Mouse (Mus musculus) hematopoietic stem cell, adult 5-6 weeks (primary cell): ENCODE data around the gene Myh14. TPM values are rescaled to one million over a fixed set of nuclear protein-coding genes. Genes with fewer than 3 reads are reported as not detected.

Source experiments
- ATAC-seq, 2 experiments: fragments of 125-278 bp in 1 of 2; replicated peaks in 1 of 2; 2 replicates each; pipeline ENCODE4 v1.8.0; 2016 to 2017; ENCODE audit warnings: inconsistent platforms in 2 of 2, mild to moderate bottlenecking in 2 of 2, moderate number of reproducible peaks in 2 of 2, low read depth in 1 of 2, moderate TSS enrichment in 1 of 2; ENCODE audit not compliant: low FRiP score in 2 of 2, poor library complexity in 2 of 2, severe bottlenecking in 2 of 2, insufficient read depth in 1 of 2, low TSS enrichment in 1 of 2
- total RNA-seq: library from RNA; stranded (forward); fragments of 172-1452, 232-1000 nt; gene quantifications from 2 replicates; pipeline ENCODE4 v1.2.3, GENCODE M21; 2017

Myh14 gene
- total RNA-seq, 1 experiment from 2014 or later: 0.10 TPM

GRCm38 (mm10) chr7:44617059-44617458, 53.6 kb downstream of the Myh14 start:
- ATAC-seq: no peak

GRCm38 (mm10) chr7:44615987-44616386, 54.7 kb downstream of the Myh14 start:
- ATAC-seq: no peak

GRCm38 (mm10) chr7:44615309-44615708, 55.3 kb downstream of the Myh14 start:
- no peak for ATAC-seq

GRCm38 (mm10) chr7:44614041-44614688, 56.5 kb downstream of the Myh14 start:
- no peak for ATAC-seq

- ATAC-seq: no peak
These were observed 58.5 kb downstream of the Myh14 start for GRCm38 (mm10) chr7:44612192-44612591.

GRCm38 (mm10) chr7:44606171-44606901, 64.3 kb downstream of the Myh14 start:
- ATAC-seq: no peak

- ATAC-seq: no peak
These were observed 65.2 kb downstream of the Myh14 start for GRCm38 (mm10) chr7:44605436-44605835.

- no peak for ATAC-seq
These were observed 66.0 kb downstream of the Myh14 start for GRCm38 (mm10) chr7:44604619-44605018.

- ATAC-seq: no peak
These were observed 66.5 kb downstream of the Myh14 start for GRCm38 (mm10) chr7:44604139-44604606.

- ATAC-seq: no peak
These were observed 67.3 kb downstream of the Myh14 start for GRCm38 (mm10) chr7:44603186-44603855.

- no peak for ATAC-seq
These were observed 68.2 kb downstream of the Myh14 start for GRCm38 (mm10) chr7:44602443-44602842.

GRCm38 (mm10) chr7:44601646-44602045, 69.0 kb downstream of the Myh14 start:
- ATAC-seq: no peak

- ATAC-seq: no peak
These were observed 69.9 kb downstream of the Myh14 start for GRCm38 (mm10) chr7:44600691-44601262.

- no peak for ATAC-seq
These were observed 72.3 kb downstream of the Myh14 start for GRCm38 (mm10) chr7:44598336-44598735.

- no peak for ATAC-seq
These were observed 73.0 kb downstream of the Myh14 start for GRCm38 (mm10) chr7:44597666-44598065.

GRCm38 (mm10) chr7:44596996-44597538, 73.6 kb downstream of the Myh14 start:
- ATAC-seq: no peak

- ATAC-seq: no peak
These were observed 74.6 kb downstream of the Myh14 start for GRCm38 (mm10) chr7:44596051-44596450.

GRCm38 (mm10) chr7:44595131-44595561, 75.5 kb downstream of the Myh14 start:
- ATAC-seq: no peak
